ENCODE assay signal across 22 mouse cellular contexts in the genomic region with DNA sequence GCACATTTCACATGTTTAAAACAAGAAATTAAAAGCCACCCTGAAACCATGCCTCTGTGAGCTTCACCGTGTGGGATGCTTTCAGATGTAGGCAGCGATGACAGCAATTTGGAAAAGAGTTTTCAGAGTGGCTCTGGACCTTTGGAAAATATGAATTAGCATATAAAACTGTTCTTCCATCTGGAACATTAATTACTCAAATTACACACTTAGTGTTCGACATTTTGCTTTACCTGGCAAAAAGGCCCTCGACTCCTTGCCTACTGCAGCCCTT.
DNase-seq lines count a peak whose midpoint lies in the region; ATAC-seq and TF ChIP-seq lines count a peak whose summit lies in the region.
"Had no signal": no experiment of that assay in that cellular context is flagged by ENCODE, and none has a peak within 500 bp of the region (broad histone marks: within the 10 kb centered on the region; RNA-seq: fewer than 3 reads in every experiment).

No protein-coding gene starts in this region.

- ATAC-seq in frontal cortex, adult (ENCODE audit: low TSS enrichment): peak; percentile 46
- no peak for ATAC-seq in midbrain, embryonic 14.5 days (ENCODE audit: low FRiP score, low TSS enrichment)
- no peak for ATAC-seq in limb, embryonic 14.5 days (ENCODE audit: low FRiP score, low read depth)
- ATAC-seq: lung, postnatal 0 days had no signal

- no peaks in the 10 kb centered on the region for H3K9me3 ChIP-seq in midbrain, embryonic 10.5 days (replicated peaks)
- H3K9me3 ChIP-seq in midbrain, embryonic 14.5 days (ENCODE audit: control insufficient read depth, low read length): no peaks in the 10 kb centered on the region
- no peaks in the 10 kb centered on the region for H3K9me3 ChIP-seq in limb, embryonic 14.5 days (ENCODE audit: control insufficient read depth, low read length)
- H3K9me3 ChIP-seq: forebrain, embryonic 13.5 days; heart, embryonic 13.5 days; hindbrain, embryonic 15.5 days; kidney, embryonic 15.5 days; limb, embryonic 13.5 days; liver, embryonic 13.5 days had no signal

- peaks cover 17% of the 10 kb centered on the region for H3K4me1 ChIP-seq in midbrain, embryonic 10.5 days
- H3K4me1 ChIP-seq in midbrain, embryonic 14.5 days (ENCODE audit: control insufficient read depth, insufficient read depth, low read length): peaks cover 16% of the 10 kb centered on the region
- H3K4me1 ChIP-seq in limb, embryonic 14.5 days (ENCODE audit: control insufficient read depth, insufficient read depth, low read length): 0 out of 2 replicates have a peak, but pooled peaks cover 5% of the 10 kb centered on the region
- H3K4me1 ChIP-seq: heart, embryonic 13.5 days; kidney, embryonic 15.5 days; liver, embryonic 13.5 days; megakaryocyte, embryonic 14.5 days had no signal

- DNase-seq in frontal cortex, postnatal 36 days (ENCODE audit: low spot score in 2 of 2): no peak
- DNase-seq in midbrain, embryonic 10.5 days (ENCODE audit: low spot score): no peak
- no peak for DNase-seq in midbrain, embryonic 14.5 days
- no peak for DNase-seq in limb, embryonic 14.5 days (ENCODE audit: low spot score)
- no peak for DNase-seq in gastrocnemius, adult 8-10 months (ENCODE audit: low spot score in 2 of 2)
- DNase-seq in adrenal gland, postnatal 14 days: no peak
- DNase-seq: adrenal gland, postnatal 25 days; kidney, adult 18-20 months; layer of hippocampus, postnatal 36 days; liver, embryonic 13.5 days; lung, adult 18-20 months; thymus, adult 18-20 months; thymus, postnatal 25 days had no signal

- H3K27me3 ChIP-seq in midbrain, embryonic 10.5 days (ENCODE audit: low read depth, poor library complexity, severe bottlenecking): no peaks in the 10 kb centered on the region
- H3K27me3 ChIP-seq in midbrain, embryonic 14.5 days (ENCODE audit: control insufficient read depth, insufficient read depth, low read length): no peaks in the 10 kb centered on the region
- no peaks in the 10 kb centered on the region for H3K27me3 ChIP-seq in limb, embryonic 14.5 days (ENCODE audit: control insufficient read depth, insufficient read depth, low read length)
- H3K27me3 ChIP-seq: forebrain, embryonic 13.5 days; heart, embryonic 13.5 days; hindbrain, embryonic 15.5 days; kidney, embryonic 15.5 days; limb, embryonic 13.5 days; liver, embryonic 13.5 days; megakaryocyte, embryonic 14.5 days had no signal

- H3K4me3 ChIP-seq in midbrain, embryonic 10.5 days: no peak overlapping the region
- no peak overlapping the region for H3K4me3 ChIP-seq in midbrain, embryonic 14.5 days (replicated peaks; ENCODE audit: low read depth, low read length)
- H3K4me3 ChIP-seq in limb, embryonic 14.5 days (replicated peaks; ENCODE audit: low read length): no peak overlapping the region
- H3K4me3 ChIP-seq: erythroblast, embryonic 14.5 days; forebrain, embryonic 13.5 days; heart, embryonic 13.5 days; hindbrain, embryonic 15.5 days; kidney, embryonic 15.5 days; limb, embryonic 13.5 days; liver, embryonic 13.5 days had no signal

- 88% methylated on average over 4 of the region's 4 CpGs for WGBS in midbrain, embryonic 10.5 days
- 92% methylated on average over 4 of the region's 4 CpGs for WGBS in midbrain, embryonic 14.5 days
- WGBS in limb, embryonic 14.5 days: 73% methylated on average over 4 of the region's 4 CpGs

- peak overlapping the region; percentile 72 for H3K27ac ChIP-seq in midbrain, embryonic 10.5 days (replicated peaks)
- H3K27ac ChIP-seq in midbrain, embryonic 14.5 days (replicated peaks; ENCODE audit: low read depth, low read length): no peak overlapping the region
- 0 out of 2 replicates have a peak overlapping the region, but pooled peaks have one; percentile 9 for H3K27ac ChIP-seq in limb, embryonic 14.5 days (replicated peaks; ENCODE audit: low read depth, low read length)
- H3K27ac ChIP-seq: forebrain, embryonic 13.5 days; heart, embryonic 13.5 days; hindbrain, embryonic 15.5 days; kidney, embryonic 15.5 days; limb, embryonic 13.5 days; liver, embryonic 13.5 days had no signal

- no peak for TF ChIP-seq POLR2A in limb, embryonic 14.5 days (IDR thresholded peaks at IDR 0.05; ENCODE audit: borderline replicate concordance, extremely low read depth, insufficient read depth, insufficient read length)

- no peaks in the 10 kb centered on the region for H3K36me3 ChIP-seq in midbrain, embryonic 10.5 days
- no peaks in the 10 kb centered on the region for H3K36me3 ChIP-seq in midbrain, embryonic 14.5 days (ENCODE audit: control insufficient read depth, insufficient read depth, low read length)
- H3K36me3 ChIP-seq in limb, embryonic 14.5 days (ENCODE audit: control insufficient read depth, insufficient read depth, low read length): no peaks in the 10 kb centered on the region
- H3K36me3 ChIP-seq: heart, embryonic 13.5 days; hindbrain, embryonic 15.5 days; kidney, embryonic 15.5 days; limb, embryonic 13.5 days; liver, embryonic 13.5 days had no signal

- H3K9ac ChIP-seq in midbrain, embryonic 14.5 days (replicated peaks; ENCODE audit: low read length): no peak overlapping the region
- H3K9ac ChIP-seq in limb, embryonic 14.5 days (ENCODE audit: low read depth, low read length, severe bottlenecking): no peak overlapping the region
- H3K9ac ChIP-seq: forebrain, embryonic 13.5 days; heart, embryonic 13.5 days; hindbrain, embryonic 15.5 days; kidney, embryonic 15.5 days; limb, embryonic 13.5 days; liver, embryonic 13.5 days had no signal

- no peak overlapping the region for H3K4me2 ChIP-seq in midbrain, embryonic 14.5 days (ENCODE audit: low read length)
- no peak overlapping the region for H3K4me2 ChIP-seq in limb, embryonic 14.5 days (replicated peaks; ENCODE audit: low read depth, low read length, severe bottlenecking)
- H3K4me2 ChIP-seq: heart, embryonic 13.5 days; hindbrain, embryonic 15.5 days; kidney, embryonic 15.5 days; limb, embryonic 13.5 days; liver, embryonic 13.5 days had no signal
